Mouse (Mus musculus): ENCODE measurements at regions not wholly inside any gene's neighbourhood (a gene's known extent, or its start where the extent isn't known, plus 50 kb on each side); places are given as distances from the start of the nearest gene placed in this dataset.
"Not testable (repeated sequence)": the region's sequence is repeated elsewhere in the genome, so short reads cannot be mapped to it uniquely, and the experiment has no call there.

DNA sequence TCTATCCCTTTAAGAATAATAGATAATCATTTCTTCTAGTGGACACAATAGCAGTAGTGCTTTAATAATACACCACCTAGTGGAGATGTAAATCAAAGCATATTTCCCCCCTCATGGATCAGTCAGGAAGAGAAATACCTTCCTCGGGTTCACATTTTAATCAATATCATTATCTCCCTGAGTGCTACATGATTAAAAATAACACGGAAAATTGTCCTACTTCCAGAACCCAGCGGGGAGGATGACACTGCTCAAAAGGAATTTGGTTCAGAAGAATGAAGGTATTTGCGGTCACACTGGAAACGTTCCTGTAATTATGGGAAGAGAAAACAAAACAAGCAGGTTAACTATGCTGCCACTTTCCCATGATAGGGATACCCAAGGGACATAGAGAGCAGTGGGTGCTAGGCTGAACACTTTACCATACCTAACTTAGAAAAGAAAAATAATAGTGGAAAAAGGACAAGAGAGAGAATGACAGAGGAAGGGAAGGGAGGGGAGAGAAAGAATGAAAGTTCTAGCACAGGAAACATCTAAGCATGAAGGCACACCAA, 132.0 kb upstream of the Gm9972 start:
- no peak for ATAC-seq (ENCODE audit: low FRiP score)
- H3K4me2 ChIP-seq = no peak overlapping the region
- H3K27ac ChIP-seq (replicated peaks) = no peak overlapping the region
- H3K9me3 ChIP-seq (replicated peaks) = no peaks in the 10 kb centered on the region
- H3K4me1 ChIP-seq = no peaks in the 10 kb centered on the region
- H3K4me3 ChIP-seq (replicated peaks) = no peak overlapping the region
- H3K9ac ChIP-seq (replicated peaks) = no peak overlapping the region
- WGBS = 78% methylated on average over 5 of the region's 5 CpGs
- H3K27me3 ChIP-seq (replicated peaks) = no peaks in the 10 kb centered on the region
- H3K36me3 ChIP-seq = no peaks in the 10 kb centered on the region

GRCm38 (mm10) chr11:42905561-42905960, 130.0 kb upstream of the Gm9972 start:
- WGBS = 90% methylated on average over 2 of the region's 2 CpGs
- ATAC-seq (ENCODE audit: low FRiP score) = no peak
- H3K4me3 ChIP-seq (replicated peaks) = no peak overlapping the region

GRCm38 (mm10) chr11:42906020-42906419, 129.5 kb upstream of the Gm9972 start:
- WGBS = 95% methylated on average over 3 of the region's 3 CpGs
- no peak overlapping the region for H3K9ac ChIP-seq (replicated peaks)
- H3K27me3 ChIP-seq (replicated peaks) = no peaks in the 10 kb centered on the region
- H3K9me3 ChIP-seq (replicated peaks) = no peaks in the 10 kb centered on the region
- no peak overlapping the region for H3K27ac ChIP-seq (replicated peaks)
- H3K4me2 ChIP-seq = no peak overlapping the region
- H3K4me1 ChIP-seq = no peaks in the 10 kb centered on the region
- no peak overlapping the region for H3K4me3 ChIP-seq (replicated peaks)
- ATAC-seq (ENCODE audit: low FRiP score) = no peak
- no peaks in the 10 kb centered on the region for H3K36me3 ChIP-seq

More at GRCm38 (mm10) chr11:42905561-42905960, 130.0 kb upstream of the Gm9972 start:
- Histone ChIP-seq H3K9me3 (replicated peaks) (no peaks in the 10 kb centered on the region), H3K27me3 (replicated peaks) (no peaks in the 10 kb centered on the region), H3K27ac (replicated peaks) (no peak overlapping the region), H3K9ac (replicated peaks) (no peak overlapping the region), H3K36me3 (no peaks in the 10 kb centered on the region), H3K4me2 (no peak overlapping the region), H3K4me1 (no peaks in the 10 kb centered on the region)

- no peaks in the 10 kb centered on the region for H3K36me3 ChIP-seq
- ATAC-seq (ENCODE audit: low FRiP score) = no peak
- no peak overlapping the region for H3K4me2 ChIP-seq
- 82% methylated on average over 2 of the region's 2 CpGs for WGBS
- H3K4me1 ChIP-seq = no peaks in the 10 kb centered on the region
- H3K9ac ChIP-seq (replicated peaks) = no peak overlapping the region
- H3K27me3 ChIP-seq (replicated peaks) = no peaks in the 10 kb centered on the region
- H3K4me3 ChIP-seq (replicated peaks) = no peak overlapping the region
- no peaks in the 10 kb centered on the region for H3K9me3 ChIP-seq (replicated peaks)
- H3K27ac ChIP-seq (replicated peaks) = no peak overlapping the region
Observed at GRCm38 (mm10) chr11:42916421-42917181, 118.9 kb upstream of the Gm9972 start.

DNA sequence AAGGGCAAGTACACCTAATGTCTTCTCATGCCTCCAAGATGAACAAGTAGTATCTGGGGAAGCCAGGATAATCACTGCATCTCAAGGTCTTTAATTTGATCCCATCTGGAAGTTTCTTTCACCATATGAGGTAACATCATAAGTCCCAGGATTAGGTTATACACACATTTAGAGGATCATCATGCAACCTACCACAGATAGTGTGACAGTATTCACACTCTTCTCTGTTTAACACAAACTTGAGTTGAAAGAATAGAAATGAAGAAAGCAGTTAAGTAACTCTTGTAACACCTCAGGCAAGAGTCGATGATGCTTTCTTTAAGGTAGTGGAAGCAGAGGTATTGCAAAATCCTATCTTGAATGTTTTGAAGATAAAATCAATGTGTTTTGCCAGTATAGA, 116.3 kb upstream of the Gm9972 start:
- WGBS = 96% methylated on average over 1 of the region's 1 CpGs
- H3K27ac ChIP-seq (replicated peaks) = no peak overlapping the region
- H3K36me3 ChIP-seq = no peaks in the 10 kb centered on the region
- no peak for ATAC-seq (ENCODE audit: low FRiP score)
- no peaks in the 10 kb centered on the region for H3K9me3 ChIP-seq (replicated peaks)
- H3K4me1 ChIP-seq = no peaks in the 10 kb centered on the region
- H3K9ac ChIP-seq (replicated peaks) = no peak overlapping the region
- no peak overlapping the region for H3K4me2 ChIP-seq
- no peak overlapping the region for H3K4me3 ChIP-seq (replicated peaks)
- H3K27me3 ChIP-seq (replicated peaks) = no peaks in the 10 kb centered on the region

DNA sequence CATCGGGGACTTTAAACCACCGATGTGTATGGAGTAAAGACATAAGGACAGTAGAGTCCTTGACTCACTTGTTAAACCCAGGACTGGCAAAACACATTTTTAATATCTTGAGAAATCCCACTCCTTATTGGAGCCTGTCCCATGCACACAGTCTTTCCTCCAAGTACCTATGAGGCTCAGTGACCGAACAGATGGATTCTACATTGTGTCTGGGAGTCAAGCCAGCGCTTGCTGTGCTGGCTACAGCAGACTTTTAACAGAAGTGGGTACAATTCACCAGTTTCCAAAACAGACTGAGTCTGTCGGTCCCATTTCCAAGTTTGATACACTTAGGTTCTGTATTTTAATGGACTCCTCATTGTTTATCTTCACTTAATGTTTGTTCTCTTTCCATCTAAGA, 108.4 kb upstream of the Gm9972 start:
- Histone ChIP-seq H3K9ac (replicated peaks) (no peak overlapping the region), H3K27me3 (replicated peaks) (no peaks in the 10 kb centered on the region), H3K9me3 (replicated peaks) (no peaks in the 10 kb centered on the region), H3K4me3 (replicated peaks) (no peak overlapping the region), H3K27ac (replicated peaks) (no peak overlapping the region), H3K36me3 (no peaks in the 10 kb centered on the region), H3K4me1 (no peaks in the 10 kb centered on the region), H3K4me2 (no peak overlapping the region)
- no peak for ATAC-seq (ENCODE audit: low FRiP score)
- 85% methylated on average over 5 of the region's 5 CpGs for WGBS

GRCm38 (mm10) chr11:42928916-42929315, 106.6 kb upstream of the Gm9972 start:
- no peaks in the 10 kb centered on the region for H3K36me3 ChIP-seq
- H3K4me3 ChIP-seq (replicated peaks) = no peak overlapping the region
- no peak overlapping the region for H3K9ac ChIP-seq (replicated peaks)
- H3K27ac ChIP-seq (replicated peaks) = no peak overlapping the region
- H3K4me2 ChIP-seq = no peak overlapping the region
- WGBS = 56% methylated on average over 3 of the region's 3 CpGs
- ATAC-seq (ENCODE audit: low FRiP score) = no peak
- H3K27me3 ChIP-seq (replicated peaks) = no peaks in the 10 kb centered on the region
- H3K4me1 ChIP-seq = no peaks in the 10 kb centered on the region
- no peaks in the 10 kb centered on the region for H3K9me3 ChIP-seq (replicated peaks)

GRCm38 (mm10) chr11:42939271-42939670, 96.3 kb upstream of the Gm9972 start:
- not testable (repeated sequence) for H3K4me3 ChIP-seq (replicated peaks); H3K4me2 ChIP-seq; H3K9me3 ChIP-seq (replicated peaks); H3K27ac ChIP-seq (replicated peaks); H3K27me3 ChIP-seq (replicated peaks); ATAC-seq (ENCODE audit: low FRiP score); H3K36me3 ChIP-seq; H3K9ac ChIP-seq (replicated peaks)
- peaks cover 12% of the 10 kb centered on the region for H3K4me1 ChIP-seq
- WGBS = 83% methylated on average over 4 of the region's 4 CpGs

- no peaks in the 10 kb centered on the region for H3K36me3 ChIP-seq
- no peaks in the 10 kb centered on the region for H3K27me3 ChIP-seq (replicated peaks)
- no peak for ATAC-seq (ENCODE audit: low FRiP score)
- H3K4me3 ChIP-seq (replicated peaks) = no peak overlapping the region
- H3K9ac ChIP-seq (replicated peaks) = no peak overlapping the region
- 83% methylated on average over 3 of the region's 3 CpGs for WGBS
- H3K27ac ChIP-seq (replicated peaks) = no peak overlapping the region
- no peak overlapping the region for H3K4me2 ChIP-seq
- H3K9me3 ChIP-seq (replicated peaks) = no peaks in the 10 kb centered on the region
- peaks cover 12% of the 10 kb centered on the region for H3K4me1 ChIP-seq
Observed at GRCm38 (mm10) chr11:42941561-42941960, 94.0 kb upstream of the Gm9972 start.

- Histone ChIP-seq H3K4me3 (replicated peaks) (no peak overlapping the region), H3K27me3 (replicated peaks) (no peaks in the 10 kb centered on the region), H3K4me1 (peaks cover 12% of the 10 kb centered on the region), H3K36me3 (no peaks in the 10 kb centered on the region), H3K9me3 (replicated peaks) (no peaks in the 10 kb centered on the region), H3K9ac (replicated peaks) (no peak overlapping the region), H3K27ac (replicated peaks) (no peak overlapping the region; the same call in 1 of the 2 replicates), H3K4me2 (no peak overlapping the region)
- 40% methylated on average over 3 of the region's 3 CpGs for WGBS
- ATAC-seq (ENCODE audit: low FRiP score) = peak; percentile 53; the same call in 1 of the 2 replicates
Observed at GRCm38 (mm10) chr11:42942284-42942683, 93.3 kb upstream of the Gm9972 start.

- Histone ChIP-seq H3K9me3 (replicated peaks) (no peaks in the 10 kb centered on the region), H3K9ac (replicated peaks) (no peak overlapping the region), H3K27me3 (replicated peaks) (no peaks in the 10 kb centered on the region), H3K4me1 (peaks cover 12% of the 10 kb centered on the region), H3K27ac (replicated peaks) (no peak overlapping the region), H3K4me2 (no peak overlapping the region), H3K36me3 (no peaks in the 10 kb centered on the region), H3K4me3 (replicated peaks) (no peak overlapping the region)
- no peak for ATAC-seq (ENCODE audit: low FRiP score)
- WGBS = 73% methylated on average over 3 of the region's 3 CpGs
Observed at GRCm38 (mm10) chr11:42944573-42944972, 91.0 kb upstream of the Gm9972 start.

DNA sequence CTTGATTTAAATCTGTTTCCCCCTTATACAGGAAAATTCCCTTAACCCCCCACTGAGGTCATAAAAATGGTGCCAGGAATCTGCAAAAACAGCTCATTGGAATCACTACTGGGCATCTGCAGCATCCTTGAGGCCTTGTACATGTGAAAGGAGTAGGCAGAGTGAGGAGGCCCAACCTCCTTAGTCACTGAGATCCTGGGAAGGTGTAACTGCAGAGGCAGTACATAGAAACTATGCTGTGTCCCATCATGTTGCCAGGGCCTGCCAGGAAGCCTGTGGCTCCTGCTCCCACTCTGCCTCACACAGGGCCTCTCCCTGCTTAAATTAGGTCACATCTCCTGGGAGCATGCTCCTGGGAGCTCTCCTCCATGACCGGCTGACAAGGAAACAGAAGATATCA, 85.7 kb upstream of the Gm9972 start:
- H3K27me3 ChIP-seq (replicated peaks) = no peaks in the 10 kb centered on the region
- H3K4me1 ChIP-seq = no peaks in the 10 kb centered on the region
- H3K9ac ChIP-seq (replicated peaks) = no peak overlapping the region
- H3K4me3 ChIP-seq (replicated peaks) = no peak overlapping the region
- no peak overlapping the region for H3K27ac ChIP-seq (replicated peaks)
- H3K36me3 ChIP-seq = no peaks in the 10 kb centered on the region
- H3K4me2 ChIP-seq = no peak overlapping the region
- no peaks in the 10 kb centered on the region for H3K9me3 ChIP-seq (replicated peaks)
- ATAC-seq (ENCODE audit: low FRiP score) = no peak
- WGBS = 91% methylated on average over 1 of the region's 1 CpGs
